Mouse (Mus musculus) heart, embryonic 11.5 days (tissue): ENCODE data around the gene Ncapg. TPM values are rescaled to one million over a fixed set of nuclear protein-coding genes. Genes with fewer than 3 reads are reported as not detected.

ENCODE experiments used
- ATAC-seq: fragments of 200-750 bp; cut with Nextera tagmentation; replicated peaks from 2 replicates; pipeline ENCODE4 v1.8.0; 2017; ENCODE audit warnings: moderate library complexity; ENCODE audit not compliant: insufficient number of reproducible peaks, low FRiP score, low TSS enrichment
- H3K27ac ChIP-seq: fragments of 300-500 bp; sonication (generic); 2 replicates; pipeline ENCODE4 v1.5.1; 2014; ENCODE audit warnings: mild to moderate bottlenecking, low read depth, low read length
- H3K27me3 ChIP-seq: fragments of 300-500 bp; sonication (generic); 2 replicates; pipeline ENCODE4 v1.6.1; 2014; ENCODE audit warnings: mild to moderate bottlenecking, low read length, mixed read lengths; ENCODE audit not compliant: control insufficient read depth, insufficient read depth
- H3K36me3 ChIP-seq: fragments of 300-500 bp; sonication (generic); 2 replicates; pipeline ENCODE4 v1.6.1; 2014; ENCODE audit warnings: mild to moderate bottlenecking, low read length, moderate library complexity, mixed read lengths; ENCODE audit not compliant: control insufficient read depth, insufficient read depth
- H3K4me1 ChIP-seq: fragments of 300-500 bp; sonication (generic); 2 replicates; pipeline ENCODE4 v1.6.1; 2014; ENCODE audit warnings: low read length; ENCODE audit not compliant: control insufficient read depth, insufficient read depth
- H3K4me2 ChIP-seq: fragments of 300-500 bp; sonication (generic); 2 replicates; pipeline ENCODE4 v1.6.1; 2014; ENCODE audit warnings: mild to moderate bottlenecking, moderate library complexity
- H3K4me3 ChIP-seq: fragments of 300-500 bp; sonication (generic); 2 replicates; pipeline ENCODE4 v1.5.1; 2014; ENCODE audit warnings: low read depth, low read length
- H3K9ac ChIP-seq: fragments of 300-500 bp; sonication (generic); 2 replicates; pipeline ENCODE4 v1.6.1; 2014; ENCODE audit warnings: mild to moderate bottlenecking, low read depth, low read length, moderate library complexity
- H3K9me3 ChIP-seq: fragments of 300-500 bp; sonication (generic); replicated peaks from 2 replicates; pipeline ENCODE4 v1.6.1; 2016; ENCODE audit warnings: low read length; ENCODE audit not compliant: control insufficient read depth
- WGBS: fragments of 180-500 bp; shearing (Covaris S2); extraction: QIAGEN DNeasy Blood & Tissue Kit; methylation state at CpG from one replicate; pipeline ENCODE4 v1.1.7; 2014; ENCODE audit not compliant: insufficient replicate concordance; 5-methylcytosine and 5-hydroxymethylcytosine counted together
- polyA plus RNA-seq: library from polyadenylated mRNA; unstranded; fragments of >200 nt; fragmentation: Nextera tagmentation; extraction: Ambion mirVana; gene quantifications from 2 replicates; pipeline ENCODE4 v1.2.1, GENCODE M21; 2014

Ncapg gene
- polyA plus RNA-seq, 1 experiment from 2014 or later = 39.6 TPM

- ATAC-seq = no peak
- no peaks in the 10 kb centered on the region for H3K27me3 ChIP-seq
- no peak overlapping the region for H3K4me3 ChIP-seq
- H3K27ac ChIP-seq = no peak overlapping the region
- no peaks in the 10 kb centered on the region for H3K4me1 ChIP-seq
- no peak overlapping the region for H3K4me2 ChIP-seq
- H3K9ac ChIP-seq = no peak overlapping the region
- 93% methylated on average over 1 of the region's 1 CpGs for WGBS
- H3K9me3 ChIP-seq = no peaks in the 10 kb centered on the region
- peaks cover 4% of the 10 kb centered on the region; the same call in 1 of the 2 replicates for H3K36me3 ChIP-seq
These were observed 13.7 kb downstream of the Ncapg start for GRCm38 (mm10) chr5:45683388-45683787.

GRCm38 (mm10) chr5:45685243-45685642 lies 15.5 kb downstream of the Ncapg start:
- H3K36me3 ChIP-seq = peaks cover 10% of the 10 kb centered on the region; the same call in 1 of the 2 replicates
- no peak overlapping the region for H3K4me2 ChIP-seq
- WGBS = 89% methylated on average over 2 of the region's 2 CpGs

GRCm38 (mm10) chr5:45686223-45686622 lies 16.5 kb downstream of the Ncapg start:
- Histone ChIP-seq H3K27me3 (no peaks in the 10 kb centered on the region), H3K9me3 (no peaks in the 10 kb centered on the region), H3K4me2 (no peak overlapping the region), H3K4me3 (no peak overlapping the region), H3K4me1 (no peaks in the 10 kb centered on the region), H3K36me3 (peaks cover 6% of the 10 kb centered on the region; the same call in 1 of the 2 replicates), H3K9ac (no peak overlapping the region), H3K27ac (no peak overlapping the region)
- 90% methylated on average over 3 of the region's 3 CpGs for WGBS
- no peak for ATAC-seq

More at GRCm38 (mm10) chr5:45685243-45685642, 15.5 kb downstream of the Ncapg start:
- Histone ChIP-seq H3K4me3 (no peak overlapping the region), H3K9me3 (no peaks in the 10 kb centered on the region), H3K4me1 (no peaks in the 10 kb centered on the region), H3K9ac (no peak overlapping the region), H3K27me3 (no peaks in the 10 kb centered on the region), H3K27ac (no peak overlapping the region)
- ATAC-seq = no peak

DNA sequence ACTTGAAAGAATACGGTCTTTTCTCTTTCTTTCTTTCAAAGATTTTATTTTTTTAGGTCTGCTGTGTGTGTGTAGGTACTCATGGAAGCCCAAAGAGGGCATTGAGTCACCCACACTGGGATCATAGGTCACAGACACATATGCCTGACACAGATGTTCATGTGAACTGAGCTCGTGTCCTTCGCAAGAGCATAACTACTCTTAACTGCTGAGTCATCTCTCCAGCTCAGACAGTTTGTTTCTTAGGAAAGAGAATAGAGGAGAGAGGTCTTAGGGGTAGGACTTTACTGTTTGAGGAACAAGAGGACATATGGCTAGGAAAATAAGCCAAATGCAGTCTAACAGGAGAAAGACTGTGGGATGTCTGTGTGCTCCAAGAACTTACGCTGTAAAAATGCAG lies 19.4 kb downstream of the Ncapg start:
- WGBS = 92% methylated on average over 4 of the region's 4 CpGs
- Histone ChIP-seq H3K9ac (no peak overlapping the region), H3K4me3 (no peak overlapping the region), H3K4me1 (no peaks in the 10 kb centered on the region), H3K27ac (no peak overlapping the region), H3K4me2 (no peak overlapping the region), H3K27me3 (no peaks in the 10 kb centered on the region), H3K9me3 (no peaks in the 10 kb centered on the region), H3K36me3 (peaks cover 6% of the 10 kb centered on the region; the same call in 1 of the 2 replicates)
- ATAC-seq = no peak

GRCm38 (mm10) chr5:45690802-45691201 lies 21.1 kb downstream of the Ncapg start:
- no peak overlapping the region for H3K4me3 ChIP-seq
- H3K4me2 ChIP-seq = no peak overlapping the region
- no peak for ATAC-seq
- H3K27ac ChIP-seq = no peak overlapping the region
- no peaks in the 10 kb centered on the region for H3K27me3 ChIP-seq
- WGBS = 71% methylated on average over 2 of the region's 2 CpGs
- 0 out of 2 replicates have a peak, but pooled peaks cover 6% of the 10 kb centered on the region for H3K36me3 ChIP-seq
- H3K9me3 ChIP-seq = no peaks in the 10 kb centered on the region
- H3K9ac ChIP-seq = no peak overlapping the region
- H3K4me1 ChIP-seq = no peaks in the 10 kb centered on the region

DNA sequence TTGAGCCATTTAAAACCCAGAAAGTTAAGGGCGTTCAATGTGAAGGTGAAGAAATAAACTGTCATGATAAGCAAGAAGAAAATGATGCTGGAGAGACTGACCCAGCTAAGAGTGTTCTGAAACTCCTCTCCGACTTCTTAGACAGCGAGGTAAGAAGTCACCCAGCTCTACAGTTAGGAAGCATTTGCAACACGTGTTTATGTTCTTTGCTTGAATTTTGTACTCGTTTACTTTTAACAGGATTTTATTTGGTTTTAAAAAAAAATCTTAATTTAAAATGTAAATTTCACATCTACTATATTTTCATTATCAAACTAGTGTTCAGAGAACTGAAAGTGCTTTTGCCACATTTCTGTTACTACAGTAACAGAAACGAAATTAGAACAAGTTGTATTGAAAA lies 22.0 kb downstream of the Ncapg start:
- Histone ChIP-seq H3K9ac (no peak overlapping the region), H3K27ac (no peak overlapping the region), H3K36me3 (0 out of 2 replicates have a peak, but pooled peaks cover 6% of the 10 kb centered on the region), H3K27me3 (no peaks in the 10 kb centered on the region), H3K4me2 (no peak overlapping the region), H3K4me3 (no peak overlapping the region), H3K9me3 (no peaks in the 10 kb centered on the region), H3K4me1 (no peaks in the 10 kb centered on the region)
- WGBS = 84% methylated on average over 6 of the region's 6 CpGs
- no peak for ATAC-seq

- Histone ChIP-seq H3K9ac (no peak overlapping the region), H3K36me3 (peaks cover 3% of the 10 kb centered on the region; the same call in 1 of the 2 replicates), H3K4me3 (no peak overlapping the region), H3K27ac (no peak overlapping the region), H3K9me3 (no peaks in the 10 kb centered on the region), H3K27me3 (no peaks in the 10 kb centered on the region), H3K4me1 (no peaks in the 10 kb centered on the region), H3K4me2 (no peak overlapping the region)
- no peak for ATAC-seq
- 91% methylated on average over 2 of the region's 2 CpGs for WGBS
These were observed 37.1 kb downstream of the Ncapg start for GRCm38 (mm10) chr5:45706811-45707210.

GRCm38 (mm10) chr5:45709653-45710052 lies 39.9 kb downstream of the Ncapg start:
- H3K27ac ChIP-seq = no peak overlapping the region
- no peaks in the 10 kb centered on the region for H3K9me3 ChIP-seq
- H3K4me3 ChIP-seq = no peak overlapping the region
- H3K4me1 ChIP-seq = no peaks in the 10 kb centered on the region
- H3K36me3 ChIP-seq = peaks cover 3% of the 10 kb centered on the region; the same call in 1 of the 2 replicates
- H3K27me3 ChIP-seq = no peaks in the 10 kb centered on the region
- no peak overlapping the region for H3K9ac ChIP-seq
- no peak for ATAC-seq
- H3K4me2 ChIP-seq = no peak overlapping the region
- WGBS = 89% methylated on average over 2 of the region's 2 CpGs

DNA sequence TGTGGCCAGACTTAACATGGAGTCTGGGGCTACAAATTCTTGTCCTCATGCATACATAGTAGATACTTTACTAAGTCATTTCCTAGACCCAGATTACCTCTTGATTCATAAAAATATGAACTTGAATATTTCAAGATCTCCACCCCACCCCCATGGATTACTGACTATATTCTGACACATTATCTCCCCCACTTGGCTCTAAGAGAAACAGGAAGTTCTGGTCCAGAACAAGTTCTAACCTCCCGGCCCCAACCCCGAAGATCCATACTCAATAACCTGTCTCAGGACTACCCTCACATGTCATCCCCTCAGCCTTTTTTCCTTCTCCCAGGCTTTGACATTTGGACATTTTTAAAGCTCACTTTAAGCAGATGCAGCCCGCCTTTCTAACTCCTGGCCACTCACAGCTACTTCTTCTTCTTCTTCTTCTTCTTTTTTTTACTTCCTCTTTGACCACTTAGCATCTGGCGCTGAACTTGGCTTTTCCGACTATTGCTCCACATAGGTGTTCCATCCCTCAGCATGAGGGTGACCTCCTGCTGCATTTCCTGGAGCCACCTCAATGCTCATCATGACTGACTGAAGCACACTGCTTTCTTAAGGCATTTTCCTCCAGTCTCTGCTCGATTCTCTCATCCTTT lies 49.2 kb downstream of the Ncapg start:
- H3K9ac ChIP-seq = no peak overlapping the region
- H3K4me2 ChIP-seq = no peak overlapping the region
- no peaks in the 10 kb centered on the region for H3K27me3 ChIP-seq
- no peaks in the 10 kb centered on the region for H3K9me3 ChIP-seq
- no peaks in the 10 kb centered on the region for H3K36me3 ChIP-seq
- WGBS = 92% methylated on average over 6 of the region's 6 CpGs
- H3K4me3 ChIP-seq = no peak overlapping the region
- H3K27ac ChIP-seq = no peak overlapping the region
- no peaks in the 10 kb centered on the region for H3K4me1 ChIP-seq
- no peak for ATAC-seq
